Mouse (Mus musculus) midbrain, embryonic 15.5 days (tissue): ENCODE measurements around the gene Pik3c2b. TPM values are rescaled to one million over a fixed set of nuclear protein-coding genes. Genes with fewer than 3 reads are reported as not detected.
A peak's percentile ranks its signal among the peaks of the same experiment; 100 is the strongest.

ENCODE experiments used
- ATAC-seq: fragments of 200-750 bp; cut with Nextera tagmentation; replicated peaks from 2 replicates; pipeline ENCODE4 v1.8.0; 2017; ENCODE audit warnings: moderate TSS enrichment
- H3K27ac ChIP-seq: fragments of 300-500 bp; sonication (generic); 2 replicates; pipeline ENCODE4 v1.5.1; 2015; ENCODE audit warnings: mild to moderate bottlenecking, inconsistent platforms
- H3K27me3 ChIP-seq: fragments of 300-500 bp; sonication (generic); replicated peaks from 2 replicates; pipeline ENCODE4 v1.6.1; 2015; ENCODE audit warnings: inconsistent platforms
- H3K36me3 ChIP-seq: fragments of 300-500 bp; sonication (generic); replicated peaks from 2 replicates; pipeline ENCODE4 v1.6.1; 2015; ENCODE audit warnings: inconsistent platforms
- H3K4me1 ChIP-seq: fragments of 300-500 bp; sonication (generic); 2 replicates; pipeline ENCODE4 v1.6.1; 2015; ENCODE audit warnings: inconsistent platforms
- H3K4me2 ChIP-seq: fragments of 300-500 bp; sonication (generic); 2 replicates; pipeline ENCODE4 v1.6.1; 2015; ENCODE audit warnings: inconsistent platforms, mild to moderate bottlenecking, moderate library complexity
- H3K4me3 ChIP-seq: fragments of 300-500 bp; sonication (generic); 2 replicates; pipeline ENCODE4 v1.5.1; 2015; ENCODE audit warnings: mild to moderate bottlenecking, inconsistent platforms
- H3K9ac ChIP-seq: fragments of 300-500 bp; sonication (generic); 2 replicates; pipeline ENCODE4 v1.6.1; 2015; ENCODE audit warnings: mild to moderate bottlenecking, inconsistent platforms
- H3K9me3 ChIP-seq: fragments of 300-500 bp; sonication (generic); 2 replicates; pipeline ENCODE4 v1.6.1; 2016; ENCODE audit warnings: inconsistent platforms
- WGBS: fragments of 180-500 bp; shearing (Covaris S2); methylation state at CpG from one replicate; pipeline ENCODE4 v1.1.7; 2015; ENCODE audit warnings: mixed read lengths; 5-methylcytosine and 5-hydroxymethylcytosine counted together
- polyA plus RNA-seq: library from polyadenylated mRNA; unstranded; fragments of >200 nt; fragmentation: Nextera tagmentation; extraction: Ambion mirVana; gene quantifications from 2 replicates; pipeline ENCODE4 v1.2.1, GENCODE M21; 2015

Gene Pik3c2b
- polyA plus RNA-seq, result 16.2 and 17.1 TPM in 2 replicates

DNA sequence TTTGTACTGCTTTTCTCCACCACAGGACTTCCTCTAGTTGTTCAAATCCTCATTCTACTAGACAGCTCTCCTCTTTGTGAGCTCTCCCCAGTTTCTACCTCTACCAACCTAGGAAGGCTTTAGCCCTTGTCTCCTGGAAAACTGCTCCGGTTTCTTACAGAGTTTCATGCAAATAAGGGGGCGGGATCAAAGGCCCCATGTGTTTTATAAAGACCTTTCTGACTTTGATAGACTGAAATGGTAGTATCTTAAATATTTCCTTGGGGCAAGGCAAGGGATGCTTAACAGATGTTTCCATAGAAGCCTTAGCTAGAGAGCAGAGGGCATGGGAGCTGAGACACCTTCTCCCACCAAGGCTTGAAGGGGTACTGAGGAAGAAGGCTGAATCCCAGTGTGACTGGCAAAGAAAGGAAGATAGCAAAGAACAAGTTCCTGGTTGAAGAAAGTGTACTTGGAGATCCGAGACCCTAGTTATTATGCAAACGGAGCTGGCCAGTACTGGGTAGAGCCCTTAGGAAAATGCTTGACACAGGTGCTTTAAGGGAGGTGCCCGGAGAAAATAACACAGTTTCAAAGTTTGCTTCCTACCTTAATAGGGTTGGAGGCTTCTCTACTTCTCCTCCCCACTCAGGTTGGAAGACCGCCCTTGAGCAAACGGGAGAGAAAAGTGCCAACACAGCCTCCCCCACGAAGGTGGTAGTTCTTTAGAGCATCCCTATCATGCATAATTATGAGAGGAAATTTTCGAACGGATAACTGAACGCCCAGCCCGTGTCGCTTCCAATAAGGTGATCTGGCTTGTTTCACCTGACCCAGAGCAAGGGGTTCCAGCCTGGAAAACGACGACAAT is at the start of gene Pik3c2b:
Gene Pik3c2b, plus strand, starts transcription at position 657 of the 850 bp plus-strand sequence.
- Histone ChIP-seq H3K27ac (peak within 1 kb of the TSS; percentile 98), H3K4me2 (peak within 1 kb of the TSS; percentile 68), H3K9me3 (no peaks in the 10 kb centered on the region), H3K27me3 (no peaks in the 10 kb centered on the region), H3K4me3 (peak within 1 kb of the TSS; percentile 87), H3K4me1 (peaks cover 43% of the 10 kb centered on the region), H3K36me3 (no peaks in the 10 kb centered on the region), H3K9ac (peak within 1 kb of the TSS; percentile 98)
- ATAC-seq, result no peak
- WGBS, result 2% methylated on average over 15 of the region's 15 CpGs

- Histone ChIP-seq H3K9ac (no peak overlapping the region), H3K27ac (no peak overlapping the region), H3K4me1 (no peaks in the 10 kb centered on the region), H3K4me2 (no peak overlapping the region), H3K27me3 (no peaks in the 10 kb centered on the region), H3K4me3 (no peak overlapping the region), H3K9me3 (no peaks in the 10 kb centered on the region), H3K36me3 (peaks cover 40% of the 10 kb centered on the region)
- ATAC-seq, result no peak
- WGBS, result 94% methylated on average over 6 of the region's 6 CpGs
Measured at GRCm38 (mm10) chr1:133000347-133000746, 45.1 kb upstream of the Pik3c2b start.

GRCm38 (mm10) chr1:133006571-133006970 is 38.9 kb upstream of the Pik3c2b start:
- Histone ChIP-seq H3K27ac (no peak overlapping the region), H3K27me3 (no peaks in the 10 kb centered on the region), H3K4me3 (no peak overlapping the region), H3K4me1 (no peaks in the 10 kb centered on the region), H3K4me2 (no peak overlapping the region), H3K9me3 (no peaks in the 10 kb centered on the region), H3K9ac (no peak overlapping the region), H3K36me3 (peaks cover 28% of the 10 kb centered on the region; the same call in 1 of the 2 replicates)
- ATAC-seq, result no peak
- 93% methylated on average over 3 of the region's 3 CpGs for WGBS

GRCm38 (mm10) chr1:133011955-133012841 is 33.3 kb upstream of the Pik3c2b start:
- no peak overlapping the region for H3K4me2 ChIP-seq
- no peaks in the 10 kb centered on the region for H3K9me3 ChIP-seq
- 91% methylated on average over 12 of the region's 13 CpGs for WGBS
- no peaks in the 10 kb centered on the region for H3K4me1 ChIP-seq
- H3K27ac ChIP-seq, result no peak overlapping the region
- no peak overlapping the region for H3K9ac ChIP-seq
- H3K27me3 ChIP-seq, result no peaks in the 10 kb centered on the region
- H3K4me3 ChIP-seq, result no peak overlapping the region
- no peak for ATAC-seq
- peaks cover 13% of the 10 kb centered on the region; the same call in 1 of the 2 replicates for H3K36me3 ChIP-seq

- no peak overlapping the region for H3K4me2 ChIP-seq
- H3K4me1 ChIP-seq, result no peaks in the 10 kb centered on the region
- H3K27me3 ChIP-seq, result no peaks in the 10 kb centered on the region
- no peak overlapping the region for H3K27ac ChIP-seq
- no peak overlapping the region for H3K9ac ChIP-seq
- no peaks in the 10 kb centered on the region for H3K9me3 ChIP-seq
- ATAC-seq, result no peak
- H3K4me3 ChIP-seq, result no peak overlapping the region
- H3K36me3 ChIP-seq, result peaks cover 13% of the 10 kb centered on the region; the same call in 1 of the 2 replicates
Measured at GRCm38 (mm10) chr1:133013331-133013730, 32.1 kb upstream of the Pik3c2b start.

DNA sequence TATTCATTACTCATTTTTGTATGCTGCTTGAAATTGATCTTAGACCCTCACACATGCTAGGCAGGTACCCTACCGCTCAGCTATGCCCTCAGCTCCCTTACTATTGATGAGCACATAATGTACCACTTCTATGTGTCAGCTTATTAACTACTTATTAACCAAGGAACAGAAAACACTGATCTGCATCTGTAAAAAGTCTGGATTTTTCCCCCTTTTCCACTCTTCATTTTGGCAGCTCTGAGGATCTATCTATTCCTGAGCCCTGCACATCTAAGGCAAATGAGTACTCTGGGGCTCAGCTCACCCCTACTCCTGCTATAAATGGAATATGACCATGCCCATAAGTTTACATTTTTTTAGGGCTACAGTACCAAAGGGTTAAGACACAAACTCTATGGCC is 31.3 kb upstream of the Pik3c2b start:
- H3K27ac ChIP-seq, result no peak overlapping the region
- no peak overlapping the region for H3K4me3 ChIP-seq
- no peak overlapping the region for H3K4me2 ChIP-seq
- H3K4me1 ChIP-seq, result no peaks in the 10 kb centered on the region
- no peak overlapping the region for H3K9ac ChIP-seq
- 100% methylated on average over 1 of the region's 1 CpGs for WGBS
- no peaks in the 10 kb centered on the region for H3K27me3 ChIP-seq
- peaks cover 16% of the 10 kb centered on the region; the same call in 1 of the 2 replicates for H3K36me3 ChIP-seq
- H3K9me3 ChIP-seq, result no peaks in the 10 kb centered on the region
- ATAC-seq, result no peak

- H3K9me3 ChIP-seq, result no peaks in the 10 kb centered on the region
- no peak overlapping the region for H3K4me3 ChIP-seq
- H3K9ac ChIP-seq, result no peak overlapping the region
- H3K4me1 ChIP-seq, result no peaks in the 10 kb centered on the region
- no peak overlapping the region for H3K4me2 ChIP-seq
- peaks cover 6% of the 10 kb centered on the region; the same call in 1 of the 2 replicates for H3K36me3 ChIP-seq
- WGBS, result 96% methylated on average over 9 of the region's 9 CpGs
- H3K27ac ChIP-seq, result no peak overlapping the region
- no peak for ATAC-seq
- H3K27me3 ChIP-seq, result no peaks in the 10 kb centered on the region
Measured at GRCm38 (mm10) chr1:133016775-133017428, 28.6 kb upstream of the Pik3c2b start.

GRCm38 (mm10) chr1:133018580-133018979 is 26.9 kb upstream of the Pik3c2b start:
- no peak overlapping the region for H3K27ac ChIP-seq
- H3K9me3 ChIP-seq, result no peaks in the 10 kb centered on the region
- no peaks in the 10 kb centered on the region for H3K4me1 ChIP-seq
- H3K27me3 ChIP-seq, result no peaks in the 10 kb centered on the region
- no peak overlapping the region for H3K9ac ChIP-seq
- H3K36me3 ChIP-seq, result peaks cover 6% of the 10 kb centered on the region; the same call in 1 of the 2 replicates
- WGBS, result 93% methylated on average over 2 of the region's 2 CpGs
- no peak overlapping the region for H3K4me3 ChIP-seq
- no peak overlapping the region for H3K4me2 ChIP-seq
- ATAC-seq, result no peak

DNA sequence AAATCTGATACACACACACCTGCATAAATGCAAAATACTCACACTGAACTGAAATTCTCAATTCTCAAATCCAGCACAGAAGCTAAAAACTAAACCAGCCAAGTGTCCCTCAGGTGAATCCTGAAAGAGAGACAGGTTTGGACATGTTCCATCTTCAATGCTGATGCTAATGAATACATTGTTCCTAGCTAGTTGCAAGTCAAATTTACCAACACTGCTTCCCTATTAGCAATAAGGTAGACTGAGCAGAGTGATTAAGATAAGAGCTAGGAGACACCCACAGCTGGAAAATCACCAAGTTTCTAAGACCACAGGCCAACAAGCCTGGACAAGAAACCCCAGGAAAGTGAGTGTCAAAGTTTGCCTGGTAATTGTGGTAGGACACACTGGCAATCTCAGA is 26.2 kb upstream of the Pik3c2b start:
- H3K4me3 ChIP-seq, result no peak overlapping the region
- no peaks in the 10 kb centered on the region for H3K27me3 ChIP-seq
- no peaks in the 10 kb centered on the region for H3K9me3 ChIP-seq
- no peak overlapping the region for H3K27ac ChIP-seq
- no peak for ATAC-seq
- H3K4me1 ChIP-seq, result peaks cover 6% of the 10 kb centered on the region
- H3K9ac ChIP-seq, result no peak overlapping the region
- H3K36me3 ChIP-seq, result peaks cover 6% of the 10 kb centered on the region; the same call in 1 of the 2 replicates
- no peak overlapping the region for H3K4me2 ChIP-seq

- no peak overlapping the region for H3K27ac ChIP-seq
- no peak overlapping the region for H3K4me2 ChIP-seq
- H3K27me3 ChIP-seq, result no peaks in the 10 kb centered on the region
- H3K36me3 ChIP-seq, result peaks cover 6% of the 10 kb centered on the region; the same call in 1 of the 2 replicates
- peaks cover 8% of the 10 kb centered on the region for H3K4me1 ChIP-seq
- no peaks in the 10 kb centered on the region for H3K9me3 ChIP-seq
- H3K4me3 ChIP-seq, result no peak overlapping the region
- no peak overlapping the region for H3K9ac ChIP-seq
- WGBS, result 76% methylated on average over 3 of the region's 3 CpGs
- ATAC-seq, result no peak
Measured at GRCm38 (mm10) chr1:133020137-133020894, 25.2 kb upstream of the Pik3c2b start.

GRCm38 (mm10) chr1:133021391-133021790 is 24.1 kb upstream of the Pik3c2b start:
- H3K9me3 ChIP-seq, result no peaks in the 10 kb centered on the region
- H3K9ac ChIP-seq, result no peak overlapping the region
- WGBS, result 93% methylated on average over 7 of the region's 7 CpGs

More at GRCm38 (mm10) chr1:133021391-133021790, 24.1 kb upstream of the Pik3c2b start:
- Histone ChIP-seq H3K27me3 (no peaks in the 10 kb centered on the region), H3K36me3 (peaks cover 5% of the 10 kb centered on the region; the same call in 1 of the 2 replicates), H3K4me1 (peaks cover 8% of the 10 kb centered on the region), H3K27ac (no peak overlapping the region), H3K4me2 (no peak overlapping the region), H3K4me3 (no peak overlapping the region)
- no peak for ATAC-seq
